Mouse (Mus musculus) heart, embryonic 10.5 days (tissue): Measurements from ENCODE around the gene Sos2. TPM values are rescaled to one million over a fixed set of nuclear protein-coding genes. Genes with fewer than 3 reads are reported as not detected.

Experiments used
- DNase-seq: peaks from one replicate; pipeline ENCODE4 v3.0.0-alpha.2; 2017; ENCODE audit warnings: low spot score
- H3K27ac ChIP-seq: fragments of 300-500 bp; sonication (generic); 2 replicates; pipeline ENCODE4 v1.5.1; 2016; ENCODE audit warnings: mild to moderate bottlenecking
- H3K27me3 ChIP-seq: fragments of 300-500 bp; sonication (generic); 2 replicates; pipeline ENCODE4 v1.6.1; 2016; ENCODE audit warnings: mild to moderate bottlenecking; ENCODE audit not compliant: poor library complexity, insufficient read depth, severe bottlenecking
- H3K36me3 ChIP-seq: fragments of 300-500 bp; sonication (generic); 2 replicates; pipeline ENCODE4 v1.6.1; 2016; ENCODE audit warnings: mild to moderate bottlenecking, moderate library complexity
- H3K4me1 ChIP-seq: fragments of 300-500 bp; sonication (generic); 2 replicates; pipeline ENCODE4 v1.6.1; 2016; ENCODE audit warnings: mild to moderate bottlenecking
- H3K4me3 ChIP-seq: fragments of 300-500 bp; sonication (generic); 2 replicates; pipeline ENCODE4 v1.5.1; 2016; ENCODE audit warnings: mild to moderate bottlenecking, moderate library complexity
- H3K9me3 ChIP-seq: fragments of 300-500 bp; sonication (generic); 2 replicates; pipeline ENCODE4 v1.6.1; 2016; ENCODE audit warnings: mild to moderate bottlenecking, moderate library complexity
- WGBS: fragments of 180-500 bp; shearing (Covaris S2); methylation state at CpG from one replicate; pipeline ENCODE4 v1.1.7; 2016; 5-methylcytosine and 5-hydroxymethylcytosine counted together
- polyA plus RNA-seq: library from polyadenylated mRNA; unstranded; fragments of >200 nt; fragmentation: Nextera tagmentation; extraction: Ambion mirVana; gene quantifications from 2 replicates; pipeline ENCODE4 v1.2.1, GENCODE M21; 2016

Sos2 gene
- polyA plus RNA-seq, result 5.6 and 6.8 TPM in 2 replicates

DNA sequence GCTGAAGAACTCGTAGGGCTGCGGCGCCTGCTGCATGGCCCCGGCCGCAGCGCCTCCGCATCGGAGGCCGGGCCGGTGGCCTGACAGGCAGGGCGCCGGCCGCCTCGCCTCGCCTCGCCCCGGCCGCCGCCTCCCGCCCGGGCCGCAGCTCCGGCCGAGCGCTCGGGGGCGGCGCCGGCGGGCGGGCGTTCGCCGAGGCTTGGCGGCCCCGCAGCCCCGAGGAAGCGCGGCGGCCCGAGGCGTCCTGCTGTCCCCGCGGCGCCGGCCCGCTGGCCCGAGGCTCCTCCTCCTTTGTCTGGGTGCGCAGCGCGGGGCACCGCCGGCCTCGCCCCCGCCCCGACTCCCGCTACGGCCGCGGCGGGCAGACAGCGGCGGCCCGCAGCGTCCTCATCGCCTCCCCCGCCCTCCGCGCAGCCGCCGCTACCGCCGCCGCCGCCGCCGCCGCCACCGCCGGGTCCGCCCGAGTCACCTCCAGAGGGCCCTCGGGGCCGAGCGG lies at the start of gene Sos2:
Gene Sos2 (minus strand): TSS at position 287 of the 496 bp plus-strand sequence.
- DNase-seq, result peak; percentile 79
- Histone ChIP-seq H3K4me3 (peak within 1 kb of the TSS; percentile 96), H3K36me3 (no peaks in the 10 kb centered on the region), H3K27ac (peak within 1 kb of the TSS; percentile 97), H3K27me3 (no peaks in the 10 kb centered on the region), H3K4me1 (peaks cover 8% of the 10 kb centered on the region; the same call in 1 of the 2 replicates), H3K9me3 (no peaks in the 10 kb centered on the region)
- 7% methylated on average over 85 of the region's 85 CpGs for WGBS

DNA sequence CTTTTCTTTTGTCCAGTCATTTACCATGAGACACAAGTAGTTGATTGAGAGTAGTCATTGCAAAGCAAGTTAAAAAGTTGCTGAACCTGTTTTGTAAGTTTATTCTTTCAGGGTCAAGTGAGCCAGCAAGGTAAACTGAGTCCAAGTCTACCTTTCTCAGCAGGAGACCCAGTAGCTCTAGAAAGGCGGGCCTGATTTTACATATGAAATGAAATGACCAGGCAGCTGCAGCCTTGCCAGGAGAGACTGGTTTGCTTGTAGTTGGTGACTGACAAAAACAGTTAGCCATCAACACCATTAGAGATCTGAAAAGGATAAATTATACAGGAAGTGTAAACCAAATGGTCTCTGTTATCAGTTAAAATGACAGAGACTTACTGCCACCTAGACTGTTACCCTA lies 48.7 kb upstream of the Sos2 start:
- H3K36me3 ChIP-seq, result no peaks in the 10 kb centered on the region
- no peak overlapping the region for H3K27ac ChIP-seq
- no peak overlapping the region for H3K4me3 ChIP-seq
- 68% methylated on average over 1 of the region's 1 CpGs for WGBS
- H3K9me3 ChIP-seq, result no peaks in the 10 kb centered on the region
- no peak for DNase-seq
- H3K4me1 ChIP-seq, result peaks cover 6% of the 10 kb centered on the region; the same call in 1 of the 2 replicates
- no peaks in the 10 kb centered on the region for H3K27me3 ChIP-seq

DNA sequence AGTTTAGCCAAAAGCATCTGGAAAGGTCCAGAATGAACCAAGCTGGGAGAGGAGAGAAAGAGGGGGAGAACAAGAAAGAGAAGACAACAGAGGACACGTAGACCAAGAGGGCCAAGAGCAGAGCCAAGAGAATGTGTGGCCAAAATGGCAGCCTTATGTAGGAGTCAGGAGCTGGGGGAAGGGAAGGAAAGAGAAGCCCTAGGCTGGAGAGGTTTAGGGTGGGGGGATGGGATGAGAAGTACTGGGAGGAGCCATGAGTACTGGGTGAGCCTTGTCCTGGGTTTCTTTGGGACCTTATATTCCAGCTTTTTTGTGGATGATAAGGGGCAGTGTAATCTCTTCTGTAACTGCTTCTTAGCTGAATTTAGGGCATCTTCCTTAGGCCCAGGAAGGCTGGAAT lies 47.6 kb upstream of the Sos2 start:
- WGBS, result 83% methylated on average over 1 of the region's 1 CpGs

DNA sequence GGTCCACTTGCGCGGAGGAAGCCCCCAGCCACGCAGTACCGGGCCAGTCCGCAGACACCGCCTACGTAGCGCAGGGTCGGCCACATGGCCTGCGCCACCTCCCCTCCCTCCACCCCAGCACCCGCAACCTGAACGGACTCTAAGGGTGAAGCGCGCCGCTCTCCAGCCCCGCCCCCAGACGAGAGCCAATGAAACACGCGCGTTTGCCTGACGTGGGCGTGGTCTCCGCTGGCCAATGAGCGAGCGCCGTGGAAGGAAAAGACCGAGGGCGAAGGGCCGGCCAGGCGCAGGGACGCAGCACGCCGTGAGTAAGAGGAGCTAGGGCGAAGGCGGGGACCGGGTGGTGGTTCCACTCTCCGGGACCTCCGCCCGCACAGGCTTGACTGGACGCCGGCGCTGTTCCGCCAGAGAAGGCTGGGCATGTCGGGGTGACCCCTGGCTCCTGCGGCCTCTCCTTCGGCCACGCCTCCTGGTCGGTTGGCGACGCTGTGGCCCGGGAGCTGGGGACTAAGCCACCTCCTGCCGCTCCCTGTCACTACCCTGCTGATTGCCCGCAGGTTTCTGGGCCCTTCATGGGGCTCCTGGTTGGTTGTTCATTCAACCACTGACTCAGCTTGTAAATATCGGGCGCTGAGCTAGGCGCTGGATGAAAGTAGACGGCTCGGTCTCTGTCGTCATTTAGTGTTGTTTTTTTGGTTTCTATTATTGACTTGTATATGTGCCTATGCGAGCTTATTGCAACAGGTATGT lies 43.2 kb upstream of the Sos2 start, which contains the start of the genes L2hgdh and Atp5s:
Gene L2hgdh (minus strand): TSS at position 163 of the 750 bp plus-strand sequence.
Gene Atp5s (plus strand): TSS at position 240 of the 750 bp plus-strand sequence.
- peaks cover 17% of the 10 kb centered on the region for H3K4me1 ChIP-seq
- no peaks in the 10 kb centered on the region for H3K27me3 ChIP-seq
- peaks cover 12% of the 10 kb centered on the region for H3K36me3 ChIP-seq
- DNase-seq, result peak; percentile 99
- H3K4me3 ChIP-seq, result peak within 1 kb of the TSS; percentile 78
- no peaks in the 10 kb centered on the region for H3K9me3 ChIP-seq
- WGBS, result under 1% methylated on average over 60 of the region's 60 CpGs
- H3K27ac ChIP-seq, result peak within 1 kb of the TSS; percentile 91

More for the DNA sequence above, 47.6 kb upstream of the Sos2 start:
- DNase-seq, result no peak
- Histone ChIP-seq H3K9me3 (no peaks in the 10 kb centered on the region), H3K27ac (no peak overlapping the region), H3K4me1 (peaks cover 6% of the 10 kb centered on the region; the same call in 1 of the 2 replicates), H3K27me3 (no peaks in the 10 kb centered on the region), H3K4me3 (no peak overlapping the region), H3K36me3 (no peaks in the 10 kb centered on the region)

DNA sequence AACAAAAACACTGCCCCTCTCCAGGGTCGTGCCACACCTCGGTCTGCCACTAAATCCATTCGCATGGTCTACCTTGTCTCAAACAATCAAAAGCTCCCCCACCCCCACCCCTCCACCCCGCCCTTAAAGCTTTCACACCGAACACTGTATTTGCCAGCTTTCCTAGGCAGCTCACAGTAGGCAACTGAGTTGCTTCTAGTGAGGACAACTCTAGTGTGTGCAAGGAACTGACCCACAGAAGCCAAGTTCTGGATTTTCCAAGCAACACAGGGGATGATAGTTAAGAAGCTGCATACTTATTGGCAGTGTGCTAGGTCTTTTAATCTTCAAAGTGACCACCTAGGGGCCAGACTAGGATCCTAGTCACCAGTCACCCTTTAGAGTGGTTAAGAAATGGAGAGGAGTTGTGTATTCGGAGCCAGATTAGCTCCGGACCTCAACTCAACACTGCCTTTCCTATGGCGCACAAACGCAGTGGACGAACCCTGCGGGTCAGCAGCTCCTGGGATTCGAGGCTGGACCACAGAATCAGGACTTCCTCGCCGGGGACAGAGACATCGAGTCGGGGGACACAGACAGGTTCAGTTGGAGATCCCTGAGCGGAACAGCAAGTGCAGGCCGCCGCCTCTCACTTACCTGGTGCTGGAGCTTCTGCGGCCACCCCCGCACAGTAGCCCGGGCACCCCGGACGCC lies 42.5 kb upstream of the Sos2 start:
- H3K4me3 ChIP-seq, result peak overlapping the region; percentile 78
- H3K36me3 ChIP-seq, result peaks cover 20% of the 10 kb centered on the region
- peak overlapping the region; percentile 91 for H3K27ac ChIP-seq
- H3K4me1 ChIP-seq, result peaks cover 17% of the 10 kb centered on the region
- H3K9me3 ChIP-seq, result peaks cover 6% of the 10 kb centered on the region
- WGBS, result 5% methylated on average over 24 of the region's 24 CpGs
- DNase-seq, result no peak
- H3K27me3 ChIP-seq, result no peaks in the 10 kb centered on the region

DNA sequence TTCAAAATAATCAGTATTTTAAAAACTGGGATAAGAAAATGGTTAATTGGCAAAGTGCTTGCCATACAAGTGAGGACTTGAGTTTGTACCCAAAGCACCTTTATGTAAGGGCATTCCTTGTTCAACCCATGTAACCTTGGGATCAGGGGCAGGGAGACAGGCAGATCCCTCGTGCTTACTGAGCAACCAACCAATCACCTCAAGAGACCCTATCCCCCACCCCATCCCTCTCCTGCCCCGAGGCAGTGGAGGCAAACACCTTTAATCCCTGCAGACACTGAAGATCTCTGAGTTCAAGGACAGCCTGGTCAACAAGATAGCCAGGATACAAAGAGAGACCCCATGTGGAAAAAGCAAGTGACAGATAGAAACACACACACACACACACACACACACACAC lies 41.7 kb upstream of the Sos2 start:
- Histone ChIP-seq H3K27me3 (no peaks in the 10 kb centered on the region), H3K9me3 (peaks cover 6% of the 10 kb centered on the region), H3K36me3 (peaks cover 28% of the 10 kb centered on the region), H3K27ac (no peak overlapping the region), H3K4me1 (peaks cover 17% of the 10 kb centered on the region), H3K4me3 (peak overlapping the region; percentile 78)
- DNase-seq, result no peak
- 61% methylated on average over 2 of the region's 2 CpGs for WGBS

DNA sequence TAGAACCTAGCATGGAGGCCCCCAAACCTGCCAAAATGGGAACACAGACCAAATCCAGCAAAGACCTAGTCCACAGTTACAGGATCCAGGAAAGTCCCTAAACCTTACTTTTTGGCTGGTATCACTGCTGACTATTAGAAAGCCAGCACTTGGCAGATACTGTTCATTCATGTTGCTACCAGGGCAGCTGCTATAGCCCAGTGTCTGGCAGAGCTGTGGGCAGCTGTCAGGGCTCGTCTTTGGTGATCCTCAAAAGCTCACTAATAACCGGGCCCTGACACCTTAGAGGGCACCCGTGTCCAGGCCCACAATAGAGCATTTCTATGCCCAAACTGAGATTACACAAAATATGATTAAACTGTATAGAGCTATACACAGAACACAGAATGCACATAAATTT lies 41.2 kb upstream of the Sos2 start:
- 91% methylated on average over 3 of the region's 3 CpGs for WGBS

DNA sequence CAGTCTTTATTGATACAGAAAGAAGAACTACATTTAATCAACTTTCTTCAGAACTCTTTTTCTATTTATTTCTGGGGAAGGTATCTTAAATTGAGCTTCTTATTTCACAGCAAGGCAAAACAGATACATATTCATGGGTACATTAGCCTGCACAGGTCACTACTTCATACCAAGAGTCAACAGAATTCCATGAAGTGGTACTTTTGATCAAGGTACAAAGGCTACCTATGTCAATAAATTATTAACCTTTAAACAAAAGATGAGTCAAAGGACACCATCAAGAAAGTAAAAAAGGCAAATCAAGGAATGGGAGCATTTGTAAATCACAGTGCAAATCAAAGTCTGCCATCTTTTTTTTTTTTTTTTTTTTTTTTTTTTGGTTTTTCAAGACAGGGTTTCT lies 32.0 kb upstream of the Sos2 start:
- no peaks in the 10 kb centered on the region for H3K4me1 ChIP-seq
- DNase-seq, result no peak
- no peaks in the 10 kb centered on the region for H3K9me3 ChIP-seq
- H3K27ac ChIP-seq, result no peak overlapping the region
- peaks cover 25% of the 10 kb centered on the region for H3K36me3 ChIP-seq
- H3K4me3 ChIP-seq, result no peak overlapping the region
- no peaks in the 10 kb centered on the region for H3K27me3 ChIP-seq

More for the DNA sequence above, 41.2 kb upstream of the Sos2 start:
- peaks cover 17% of the 10 kb centered on the region for H3K4me1 ChIP-seq
- H3K36me3 ChIP-seq, result peaks cover 32% of the 10 kb centered on the region
- H3K27ac ChIP-seq, result no peak overlapping the region
- H3K4me3 ChIP-seq, result no peak overlapping the region
- DNase-seq, result no peak
- peaks cover 6% of the 10 kb centered on the region for H3K9me3 ChIP-seq
- no peaks in the 10 kb centered on the region for H3K27me3 ChIP-seq

DNA sequence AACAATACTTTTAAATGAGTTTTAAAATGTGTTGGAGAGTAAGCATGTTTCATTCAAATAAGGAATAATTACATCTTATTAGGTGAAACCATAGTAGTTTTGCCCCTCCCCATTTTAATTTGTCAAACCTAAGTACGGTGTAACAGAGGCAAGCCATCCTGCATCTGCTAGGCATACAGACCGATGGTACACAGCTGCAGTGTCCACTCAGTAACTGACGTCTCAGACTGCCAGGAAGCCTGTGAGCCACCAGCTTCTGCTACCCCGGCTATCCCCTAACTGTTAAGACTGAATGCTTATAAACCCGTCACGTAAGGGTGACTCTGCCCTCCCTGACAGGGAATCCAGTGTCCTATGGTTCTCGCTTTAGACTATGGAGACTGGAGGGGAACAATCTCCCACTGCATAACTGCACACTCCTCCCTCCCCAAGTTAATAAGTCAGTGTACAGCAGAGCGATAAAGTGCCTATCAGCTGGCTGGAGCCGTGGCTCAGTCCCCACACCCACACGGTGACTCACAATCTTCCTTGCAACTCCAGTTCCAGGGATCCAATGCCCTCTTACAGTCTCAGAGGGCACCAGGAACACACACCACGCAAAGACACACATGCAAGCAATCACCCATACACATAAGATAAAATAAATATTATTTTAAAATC lies 23.3 kb upstream of the Sos2 start:
- Histone ChIP-seq H3K9me3 (no peaks in the 10 kb centered on the region), H3K4me1 (0 out of 2 replicates have a peak, but pooled peaks cover 4% of the 10 kb centered on the region), H3K4me3 (no peak overlapping the region), H3K36me3 (peaks cover 19% of the 10 kb centered on the region), H3K27me3 (no peaks in the 10 kb centered on the region), H3K27ac (no peak overlapping the region)
- no peak for DNase-seq
- 75% methylated on average over 11 of the region's 11 CpGs for WGBS

DNA sequence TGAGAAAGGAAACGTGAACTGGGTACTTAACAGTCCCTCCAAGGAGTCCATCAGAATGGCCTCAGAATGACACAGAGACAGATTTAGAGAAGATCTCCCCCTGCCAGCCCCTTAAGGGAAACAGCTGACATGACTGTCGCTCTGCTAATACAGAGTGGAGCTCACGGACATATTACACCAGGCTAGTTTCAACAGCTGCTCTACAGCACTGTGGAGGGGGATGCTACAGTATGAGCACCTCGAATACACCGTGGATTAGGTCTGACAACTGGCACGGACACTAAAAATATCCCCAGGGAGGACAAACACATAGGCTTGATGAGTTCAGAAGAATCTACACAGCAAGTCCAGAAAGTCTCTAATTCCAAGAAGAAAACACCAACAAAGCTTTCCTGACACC lies 16.7 kb upstream of the Sos2 start:
- DNase-seq, result no peak
- 81% methylated on average over 6 of the region's 6 CpGs for WGBS

DNA sequence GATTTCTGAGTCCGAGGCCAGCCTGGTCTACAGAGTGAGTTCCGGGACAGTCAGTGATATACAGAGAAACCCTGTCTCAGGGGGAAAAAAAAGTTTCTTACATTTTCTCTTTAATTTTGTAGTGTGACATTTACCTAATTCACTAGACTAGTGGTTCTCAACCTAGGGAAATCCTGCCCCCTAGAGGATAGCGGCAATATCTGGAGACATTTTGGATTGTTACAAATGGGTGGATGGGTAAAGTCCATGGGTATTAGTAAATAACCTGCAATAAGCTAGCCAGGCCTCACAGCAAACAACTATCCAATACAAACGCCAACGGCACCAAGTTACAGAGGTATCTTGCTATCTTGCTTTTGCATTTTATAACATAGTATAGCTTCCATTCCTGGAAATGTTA lies 15.1 kb upstream of the Sos2 start:
- Histone ChIP-seq H3K27ac (no peak overlapping the region), H3K9me3 (no peaks in the 10 kb centered on the region), H3K4me1 (no peaks in the 10 kb centered on the region), H3K4me3 (no peak overlapping the region), H3K27me3 (no peaks in the 10 kb centered on the region), H3K36me3 (peaks cover 19% of the 10 kb centered on the region)
- 77% methylated on average over 5 of the region's 5 CpGs for WGBS
- DNase-seq, result no peak

More for the DNA sequence above, 16.7 kb upstream of the Sos2 start:
- Histone ChIP-seq H3K27ac (no peak overlapping the region), H3K4me1 (no peaks in the 10 kb centered on the region), H3K9me3 (no peaks in the 10 kb centered on the region), H3K27me3 (no peaks in the 10 kb centered on the region), H3K36me3 (peaks cover 24% of the 10 kb centered on the region), H3K4me3 (no peak overlapping the region)

DNA sequence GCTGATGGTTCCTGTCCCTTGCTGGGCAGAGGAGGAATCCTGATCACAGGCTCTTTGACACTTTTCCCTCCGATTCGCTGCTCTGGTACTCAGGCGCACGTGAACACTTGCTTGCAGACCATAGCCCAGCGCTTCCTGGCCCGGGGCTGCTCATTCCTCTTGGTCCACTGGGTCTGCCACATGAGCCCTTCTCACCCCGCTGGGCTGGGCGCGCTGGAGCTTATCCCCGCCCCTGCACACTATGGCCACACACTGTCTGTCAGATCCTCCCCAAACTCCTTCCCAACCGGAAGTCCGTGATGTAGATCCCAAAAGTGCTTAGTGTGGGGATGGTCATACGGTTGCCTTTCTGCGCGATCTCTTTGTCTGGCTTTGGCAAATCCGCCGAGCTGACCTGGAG lies 11.8 kb upstream of the Sos2 start:
- Histone ChIP-seq H3K4me3 (peak overlapping the region; percentile 1; the same call in 1 of the 2 replicates), H3K27me3 (no peaks in the 10 kb centered on the region), H3K27ac (no peak overlapping the region), H3K9me3 (no peaks in the 10 kb centered on the region), H3K36me3 (0 out of 2 replicates have a peak, but pooled peaks cover 4% of the 10 kb centered on the region), H3K4me1 (no peaks in the 10 kb centered on the region)
- no peak for DNase-seq
- 77% methylated on average over 17 of the region's 17 CpGs for WGBS
